Mouse (Mus musculus): Measurements from ENCODE around the gene Npm3. TPM values are rescaled to one million over a fixed set of nuclear protein-coding genes. Genes with fewer than 3 reads are reported as not detected.

Npm3 gene
- polyA plus RNA-seq, 1 experiment from 2014 or later, result 16.0 TPM

- Histone ChIP-seq H3K27me3 (replicated peaks) (peaks cover 29% of the 10 kb centered on the region), H3K27ac (no peak overlapping the region)
- WGBS, result 1% methylated on average over 32 of the region's 33 CpGs
Observed at GRCm38 (mm10) chr19:45748691-45749242, 624 bp downstream of the Npm3 start.

GRCm38 (mm10) chr19:45748206-45748605, 1.2 kb downstream of the Npm3 start:
- no peaks in the 10 kb centered on the region for H3K9me3 ChIP-seq
- H3K27ac ChIP-seq, result no peak overlapping the region
- WGBS, result 49% methylated on average over 9 of the region's 9 CpGs
- peak overlapping the region; percentile 94 for H3K4me3 ChIP-seq (replicated peaks)
- H3K9ac ChIP-seq, result no peak overlapping the region
- peaks cover 5% of the 10 kb centered on the region for H3K36me3 ChIP-seq
- H3K4me1 ChIP-seq, result peaks cover 29% of the 10 kb centered on the region
- peaks cover 35% of the 10 kb centered on the region for H3K27me3 ChIP-seq (replicated peaks)
- ATAC-seq (ENCODE audit: insufficient read depth, low FRiP score, low read depth), result no peak
- H3K4me2 ChIP-seq, result peak overlapping the region; percentile 91

More at GRCm38 (mm10) chr19:45748691-45749242, 624 bp downstream of the Npm3 start:
- H3K4me1 ChIP-seq, result peaks cover 26% of the 10 kb centered on the region
- H3K9ac ChIP-seq, result peak overlapping the region; percentile 63
- H3K36me3 ChIP-seq, result peaks cover 8% of the 10 kb centered on the region
- no peaks in the 10 kb centered on the region for H3K9me3 ChIP-seq
- ATAC-seq (ENCODE audit: insufficient read depth, low FRiP score, low read depth), result 0 out of 2 replicates have a peak, but pooled peaks have one; percentile 3
- H3K4me2 ChIP-seq, result peak overlapping the region; percentile 91
- H3K4me3 ChIP-seq (replicated peaks), result peak overlapping the region; percentile 94

GRCm38 (mm10) chr19:45747028-45747867, 2.1 kb downstream of the Npm3 start:
- Histone ChIP-seq H3K9ac (no peak overlapping the region), H3K36me3 (peaks cover 5% of the 10 kb centered on the region), H3K4me1 (peaks cover 37% of the 10 kb centered on the region), H3K27me3 (replicated peaks) (peaks cover 44% of the 10 kb centered on the region), H3K4me2 (no peak overlapping the region), H3K27ac (no peak overlapping the region), H3K9me3 (no peaks in the 10 kb centered on the region), H3K4me3 (replicated peaks) (no peak overlapping the region)
- ATAC-seq (ENCODE audit: insufficient read depth, low FRiP score, low read depth), result no peak
- 25% methylated on average over 11 of the region's 11 CpGs for WGBS

- Histone ChIP-seq H3K27ac (no peak overlapping the region), H3K9ac (no peak overlapping the region), H3K27me3 (replicated peaks) (peaks cover 53% of the 10 kb centered on the region), H3K36me3 (no peaks in the 10 kb centered on the region), H3K4me2 (peak overlapping the region; percentile 35; the same call in 1 of the 2 replicates), H3K4me1 (peaks cover 45% of the 10 kb centered on the region), H3K4me3 (replicated peaks) (no peak overlapping the region; the same call in 1 of the 2 replicates), H3K9me3 (no peaks in the 10 kb centered on the region)
- no peak for ATAC-seq (ENCODE audit: insufficient read depth, low FRiP score, low read depth)
- 15% methylated on average over 29 of the region's 29 CpGs for WGBS
Observed at GRCm38 (mm10) chr19:45746153-45747020, 3.0 kb downstream of the Npm3 start.

GRCm38 (mm10) chr19:45745344-45746152, 3.8 kb downstream of the Npm3 start:
- H3K4me2 ChIP-seq, result peak overlapping the region; percentile 35; the same call in 1 of the 2 replicates

GRCm38 (mm10) chr19:45743619-45744018, 5.8 kb downstream of the Npm3 start:
- WGBS, result 30% methylated on average over 7 of the region's 7 CpGs
- Histone ChIP-seq H3K9me3 (no peaks in the 10 kb centered on the region), H3K9ac (no peak overlapping the region), H3K4me1 (peaks cover 42% of the 10 kb centered on the region), H3K36me3 (no peaks in the 10 kb centered on the region), H3K4me2 (peak overlapping the region; percentile 78), H3K27me3 (replicated peaks) (peaks cover 76% of the 10 kb centered on the region), H3K4me3 (replicated peaks) (no peak overlapping the region; the same call in 1 of the 2 replicates), H3K27ac (no peak overlapping the region)
- ATAC-seq (ENCODE audit: insufficient read depth, low FRiP score, low read depth), result no peak

More at GRCm38 (mm10) chr19:45745344-45746152, 3.8 kb downstream of the Npm3 start:
- no peak for ATAC-seq (ENCODE audit: insufficient read depth, low FRiP score, low read depth)
- H3K36me3 ChIP-seq, result no peaks in the 10 kb centered on the region
- H3K4me3 ChIP-seq (replicated peaks), result peak overlapping the region; percentile 2; the same call in 1 of the 2 replicates
- 10% methylated on average over 32 of the region's 32 CpGs for WGBS
- no peaks in the 10 kb centered on the region for H3K9me3 ChIP-seq
- peaks cover 45% of the 10 kb centered on the region for H3K4me1 ChIP-seq
- no peak overlapping the region for H3K9ac ChIP-seq
- H3K27me3 ChIP-seq (replicated peaks), result peaks cover 61% of the 10 kb centered on the region
- H3K27ac ChIP-seq, result no peak overlapping the region

GRCm38 (mm10) chr19:45742984-45743575, 6.3 kb downstream of the Npm3 start:
- Histone ChIP-seq H3K4me1 (peaks cover 37% of the 10 kb centered on the region), H3K4me2 (peak overlapping the region; percentile 78), H3K27me3 (replicated peaks) (peaks cover 81% of the 10 kb centered on the region), H3K36me3 (no peaks in the 10 kb centered on the region), H3K9me3 (no peaks in the 10 kb centered on the region), H3K9ac (no peak overlapping the region), H3K4me3 (replicated peaks) (peak overlapping the region; percentile 40), H3K27ac (no peak overlapping the region)
- no peak for ATAC-seq (ENCODE audit: insufficient read depth, low FRiP score, low read depth)
- WGBS, result 2% methylated on average over 23 of the region's 44 CpGs

GRCm38 (mm10) chr19:45742218-45742983, 7.0 kb downstream of the Npm3 start, which contains the start of gene Fgf8:
Gene Fgf8 (minus strand): TSS chr19:45742915.
- no peak for ATAC-seq (ENCODE audit: insufficient read depth, low FRiP score, low read depth)
- Histone ChIP-seq H3K27ac (no peak within 1 kb of the TSS), H3K9me3 (no peaks in the 10 kb centered on the region), H3K9ac (no peak within 1 kb of the TSS), H3K4me1 (peaks cover 35% of the 10 kb centered on the region), H3K27me3 (replicated peaks) (peaks cover 88% of the 10 kb centered on the region), H3K4me2 (peak within 1 kb of the TSS; percentile 78), H3K4me3 (replicated peaks) (peak within 1 kb of the TSS; percentile 40), H3K36me3 (no peaks in the 10 kb centered on the region)
- WGBS, result under 1% methylated on average over 51 of the region's 68 CpGs

- Histone ChIP-seq H3K27me3 (replicated peaks) (peaks cover 94% of the 10 kb centered on the region), H3K27ac (no peak overlapping the region), H3K9me3 (no peaks in the 10 kb centered on the region), H3K4me3 (replicated peaks) (peak overlapping the region; percentile 40), H3K4me1 (peaks cover 39% of the 10 kb centered on the region), H3K36me3 (no peaks in the 10 kb centered on the region), H3K4me2 (peak overlapping the region; percentile 78; the same call in 1 of the 2 replicates), H3K9ac (no peak overlapping the region)
- WGBS, result 4% methylated on average over 45 of the region's 45 CpGs
- ATAC-seq (ENCODE audit: insufficient read depth, low FRiP score, low read depth), result no peak
Observed at GRCm38 (mm10) chr19:45741431-45742217, 7.8 kb downstream of the Npm3 start.
